8 mouse cellular contexts compared by ENCODE assay signal in genomic region chr2:150910295-150910881, GRCm38 (mm10). TPM values are rescaled to one million over a fixed set of nuclear protein-coding genes. Genes with fewer than 3 reads are reported as not detected.
A peak's percentile ranks its signal among the peaks of the same experiment; 100 is the strongest.
DNase-seq lines count a peak whose midpoint lies in the region; ATAC-seq and TF ChIP-seq lines count a peak whose summit lies in the region.

No protein-coding gene starts in this region.

- H3K9ac ChIP-seq in heart, embryonic 12.5 days, result peak overlapping the region; percentile 59
- peak overlapping the region; percentile 69 for H3K9ac ChIP-seq in forebrain, embryonic 15.5 days (replicated peaks)
- peak overlapping the region; percentile 69 for H3K9ac ChIP-seq in liver, postnatal 0 days (replicated peaks)

- no peaks in the 10 kb centered on the region for H3K27me3 ChIP-seq in heart, embryonic 12.5 days (replicated peaks)
- no peaks in the 10 kb centered on the region for H3K27me3 ChIP-seq in forebrain, embryonic 15.5 days
- no peaks in the 10 kb centered on the region for H3K27me3 ChIP-seq in liver, postnatal 0 days (ENCODE audit: insufficient read depth, low read length)

- DNase-seq in heart, adult 9 months (ENCODE audit: low spot score in 2 of 2), result no peak
- peak; percentile 42 for DNase-seq in CD4-positive helper T cell, adult 2 months (ENCODE audit: low read depth, low spot score)
- no peak for DNase-seq in liver, postnatal 0 days
- DNase-seq in T-cell, adult 2 months (ENCODE audit: low spot score), result no peak
- no peak for DNase-seq in left cerebral cortex, adult 9 months (ENCODE audit: low spot score in 2 of 2)

- peak overlapping the region; percentile 68 for H3K4me3 ChIP-seq in heart, embryonic 12.5 days
- peak overlapping the region; percentile 94 for H3K4me3 ChIP-seq in forebrain, embryonic 15.5 days
- H3K4me3 ChIP-seq in liver, postnatal 0 days (ENCODE audit: low read depth, low read length), result peak overlapping the region; percentile 62

- WGBS in heart, embryonic 12.5 days, result 43% methylated on average over 10 of the region's 10 CpGs
- WGBS in forebrain, embryonic 15.5 days, result 31% methylated on average over 10 of the region's 10 CpGs
- WGBS in liver, postnatal 0 days (ENCODE audit: insufficient replicate concordance), result 37% methylated on average over 7 of the region's 10 CpGs

- H3K4me2 ChIP-seq in heart, embryonic 12.5 days, result peak overlapping the region; percentile 77
- peak overlapping the region; percentile 54 for H3K4me2 ChIP-seq in forebrain, embryonic 15.5 days (replicated peaks)
- H3K4me2 ChIP-seq in liver, postnatal 0 days (ENCODE audit: low read depth, low read length), result peak overlapping the region; percentile 81

- 0 out of 2 replicates have a peak, but pooled peaks cover under 1% of the 10 kb centered on the region for H3K36me3 ChIP-seq in heart, embryonic 12.5 days
- H3K36me3 ChIP-seq in forebrain, embryonic 15.5 days, result no peaks in the 10 kb centered on the region
- H3K36me3 ChIP-seq in liver, postnatal 0 days (replicated peaks; ENCODE audit: insufficient read depth, low read length), result no peaks in the 10 kb centered on the region

- H3K9me3 ChIP-seq in heart, embryonic 12.5 days (replicated peaks), result no peaks in the 10 kb centered on the region
- no peaks in the 10 kb centered on the region for H3K9me3 ChIP-seq in forebrain, embryonic 15.5 days
- H3K9me3 ChIP-seq in liver, postnatal 0 days (ENCODE audit: low read length), result no peaks in the 10 kb centered on the region

- TF ChIP-seq CTCF in liver, postnatal 0 days (IDR thresholded peaks at IDR 0.05; ENCODE audit: low read depth), result no peak

- ATAC-seq in heart, embryonic 12.5 days (ENCODE audit: insufficient number of reproducible peaks, low FRiP score), result no peak
- ATAC-seq in forebrain, embryonic 15.5 days (replicated peaks), result 0 out of 2 replicates have a peak, but pooled peaks have one; percentile 8
- ATAC-seq in liver, postnatal 0 days, result no peak
- no peak for ATAC-seq in frontal cortex, adult (ENCODE audit: low TSS enrichment)

- TF ChIP-seq EP300 in liver, postnatal 0 days (IDR thresholded peaks at IDR 0.05; ENCODE audit: low read depth), result no peak

- H3K27ac ChIP-seq in heart, embryonic 12.5 days (ENCODE audit: poor library complexity, severe bottlenecking), result no peak overlapping the region
- H3K27ac ChIP-seq in forebrain, embryonic 15.5 days (replicated peaks), result no peak overlapping the region
- H3K27ac ChIP-seq in liver, postnatal 0 days (ENCODE audit: low read depth), result peak overlapping the region; percentile 89

- H3K4me1 ChIP-seq in heart, embryonic 12.5 days (replicated peaks), result no peaks in the 10 kb centered on the region
- H3K4me1 ChIP-seq in forebrain, embryonic 15.5 days, result peaks cover 10% of the 10 kb centered on the region
- peaks cover 20% of the 10 kb centered on the region for H3K4me1 ChIP-seq in liver, postnatal 0 days (ENCODE audit: insufficient read depth)

RNA-seq across cellular contexts. Expression of gene Gins1, which starts 5.2 kb away (rescaled TPM):
- 30.5 and 34.2 TPM in 2 replicates for polyA plus RNA-seq in heart, embryonic 12.5 days (2016; fragmentation: Nextera tagmentation; extraction: Ambion mirVana)
- 30.4 and 33.4 TPM in 2 replicates for polyA plus RNA-seq in forebrain, embryonic 15.5 days (2015; fragmentation: Nextera tagmentation; extraction: Ambion mirVana)
- 16.6 and 18.7 TPM in 2 replicates for polyA plus RNA-seq in liver, postnatal 0 days (2015; fragmentation: Nextera tagmentation; extraction: Ambion mirVana)

RNA-seq across cellular contexts. Expression of gene Abhd12, which starts 5.8 kb away (rescaled TPM):
- polyA plus RNA-seq in heart, embryonic 12.5 days (2016; fragmentation: Nextera tagmentation; extraction: Ambion mirVana), result 47.9 and 49.2 TPM in 2 replicates
- 97.7 and 98.2 TPM in 2 replicates for polyA plus RNA-seq in forebrain, embryonic 15.5 days (2015; fragmentation: Nextera tagmentation; extraction: Ambion mirVana)
- 24.5 and 25.6 TPM in 2 replicates for polyA plus RNA-seq in liver, postnatal 0 days (2015; fragmentation: Nextera tagmentation; extraction: Ambion mirVana)
